Mouse (Mus musculus) ES-Bruce4 (cell line): ENCODE results near the gene Kcnd3. TPM values are rescaled to one million over a fixed set of nuclear protein-coding genes. Genes with fewer than 3 reads are reported as not detected.

Experiments
- H3K27ac ChIP-seq: 2 replicates; pipeline ENCODE4 v1.5.1; 2012; ENCODE audit warnings: low read length, inconsistent platforms; ENCODE audit not compliant: insufficient read depth
- H3K27me3 ChIP-seq: 2 replicates; pipeline ENCODE4 v1.6.1; 2012; ENCODE audit warnings: mild to moderate bottlenecking, low read length, inconsistent platforms; ENCODE audit not compliant: control insufficient read depth, poor library complexity, insufficient read depth, severe bottlenecking
- H3K36me3 ChIP-seq: 2 replicates; pipeline ENCODE4 v1.6.1; 2012; ENCODE audit warnings: inconsistent platforms, mild to moderate bottlenecking, low read length, moderate library complexity; ENCODE audit not compliant: control insufficient read depth, poor library complexity, insufficient read depth, severe bottlenecking
- H3K4me1 ChIP-seq: one replicate; pipeline ENCODE4 v1.8.1; 2011; ENCODE audit warnings: low read length; ENCODE audit not compliant: control insufficient read depth, insufficient read depth
- H3K4me3 ChIP-seq: 2 replicates; pipeline ENCODE4 v1.5.1; 2011; ENCODE audit warnings: low read depth, mild to moderate bottlenecking, low read length
- H3K9ac ChIP-seq: 2 replicates; pipeline ENCODE4 v1.6.1; 2012; ENCODE audit warnings: low read depth, mild to moderate bottlenecking, inconsistent platforms; ENCODE audit not compliant: poor library complexity, severe bottlenecking
- H3K9me3 ChIP-seq: replicated peaks from 2 replicates; pipeline ENCODE4 v1.6.1; 2012; ENCODE audit warnings: mild to moderate bottlenecking, low read length, inconsistent platforms; ENCODE audit not compliant: control insufficient read depth, poor library complexity, insufficient read depth, severe bottlenecking
- CTCF ChIP-seq: IDR thresholded peaks from one replicate; pipeline ENCODE4 v1.8.1; 2011; ENCODE audit warnings: low read depth, low read length
- EP300 ChIP-seq: IDR thresholded peaks from 2 replicates; pipeline ENCODE4 v1.6.1; 2011; ENCODE audit warnings: low read depth, low read length; ENCODE audit not compliant: insufficient read depth
- POLR2A ChIP-seq: IDR thresholded peaks from one replicate; pipeline ENCODE4 v1.8.1; 2011; ENCODE audit warnings: low read length; ENCODE audit not compliant: insufficient read depth
- polyA plus RNA-seq: library from polyadenylated mRNA; stranded (reverse); fragments of >200 nt; gene quantifications from 2 replicates; pipeline ENCODE4 v1.2.4, GENCODE M21; 2011; ENCODE audit warnings: low read depth; ENCODE audit not compliant: missing spikeins, insufficient read depth, insufficient read length

Kcnd3 gene
- polyA plus RNA-seq, 1 experiment = not detected

GRCm38 (mm10) chr3:105520446-105520845 lies 68.3 kb downstream of the Kcnd3 start:
- H3K36me3 ChIP-seq = no peaks in the 10 kb centered on the region
- H3K27ac ChIP-seq = no peak overlapping the region
- no peak for TF ChIP-seq POLR2A
- no peak for TF ChIP-seq CTCF
- no peak for TF ChIP-seq EP300
- no peaks in the 10 kb centered on the region for H3K4me1 ChIP-seq
- H3K9ac ChIP-seq = no peak overlapping the region
- H3K9me3 ChIP-seq = no peaks in the 10 kb centered on the region
- no peak overlapping the region for H3K4me3 ChIP-seq
- no peaks in the 10 kb centered on the region for H3K27me3 ChIP-seq

GRCm38 (mm10) chr3:105521178-105521631 lies 69.1 kb downstream of the Kcnd3 start:
- Histone ChIP-seq H3K36me3 (no peaks in the 10 kb centered on the region), H3K9ac (no peak overlapping the region), H3K9me3 (no peaks in the 10 kb centered on the region), H3K27ac (no peak overlapping the region), H3K4me1 (no peaks in the 10 kb centered on the region), H3K27me3 (no peaks in the 10 kb centered on the region), H3K4me3 (no peak overlapping the region)
- TF ChIP-seq POLR2A (no peak), CTCF (no peak), EP300 (no peak)

- Histone ChIP-seq H3K9me3 (no peaks in the 10 kb centered on the region), H3K27ac (no peak overlapping the region), H3K27me3 (no peaks in the 10 kb centered on the region), H3K36me3 (no peaks in the 10 kb centered on the region), H3K4me1 (no peaks in the 10 kb centered on the region), H3K4me3 (no peak overlapping the region), H3K9ac (no peak overlapping the region)
- no peak for TF ChIP-seq EP300
- TF ChIP-seq CTCF = no peak
- no peak for TF ChIP-seq POLR2A
Observed at GRCm38 (mm10) chr3:105521639-105522038, 69.5 kb downstream of the Kcnd3 start.

GRCm38 (mm10) chr3:105528860-105529259 lies 76.7 kb downstream of the Kcnd3 start:
- Histone ChIP-seq H3K4me1 (no peaks in the 10 kb centered on the region), H3K27me3 (no peaks in the 10 kb centered on the region; the same call in 1 of the 2 replicates), H3K9ac (no peak overlapping the region), H3K27ac (no peak overlapping the region), H3K36me3 (no peaks in the 10 kb centered on the region), H3K4me3 (no peak overlapping the region), H3K9me3 (no peaks in the 10 kb centered on the region)
- TF ChIP-seq POLR2A (no peak), CTCF (no peak), EP300 (no peak)

GRCm38 (mm10) chr3:105529700-105530099 lies 77.6 kb downstream of the Kcnd3 start:
- no peaks in the 10 kb centered on the region for H3K4me1 ChIP-seq
- H3K4me3 ChIP-seq = no peak overlapping the region
- no peaks in the 10 kb centered on the region for H3K36me3 ChIP-seq
- no peak overlapping the region for H3K9ac ChIP-seq
- TF ChIP-seq CTCF (no peak), EP300 (no peak), POLR2A (no peak)
- H3K27me3 ChIP-seq = no peaks in the 10 kb centered on the region; the same call in 1 of the 2 replicates
- H3K27ac ChIP-seq = no peak overlapping the region
- no peaks in the 10 kb centered on the region for H3K9me3 ChIP-seq

GRCm38 (mm10) chr3:105530363-105531130 lies 78.4 kb downstream of the Kcnd3 start:
- Histone ChIP-seq H3K4me3 (no peak overlapping the region), H3K9ac (no peak overlapping the region), H3K4me1 (no peaks in the 10 kb centered on the region), H3K27me3 (no peaks in the 10 kb centered on the region; the same call in 1 of the 2 replicates), H3K9me3 (no peaks in the 10 kb centered on the region), H3K36me3 (no peaks in the 10 kb centered on the region), H3K27ac (no peak overlapping the region)
- no peak for TF ChIP-seq POLR2A
- TF ChIP-seq CTCF = no peak
- no peak for TF ChIP-seq EP300

- Histone ChIP-seq H3K36me3 (no peaks in the 10 kb centered on the region), H3K9ac (no peak overlapping the region), H3K27me3 (no peaks in the 10 kb centered on the region), H3K4me3 (no peak overlapping the region), H3K27ac (no peak overlapping the region), H3K4me1 (no peaks in the 10 kb centered on the region), H3K9me3 (no peaks in the 10 kb centered on the region)
- no peak for TF ChIP-seq EP300
- TF ChIP-seq CTCF = no peak
- TF ChIP-seq POLR2A = no peak
Observed at GRCm38 (mm10) chr3:105538406-105538805, 86.3 kb downstream of the Kcnd3 start.
